Comparison of ENCODE assay signal across 10 mouse cellular contexts in the genomic region with DNA sequence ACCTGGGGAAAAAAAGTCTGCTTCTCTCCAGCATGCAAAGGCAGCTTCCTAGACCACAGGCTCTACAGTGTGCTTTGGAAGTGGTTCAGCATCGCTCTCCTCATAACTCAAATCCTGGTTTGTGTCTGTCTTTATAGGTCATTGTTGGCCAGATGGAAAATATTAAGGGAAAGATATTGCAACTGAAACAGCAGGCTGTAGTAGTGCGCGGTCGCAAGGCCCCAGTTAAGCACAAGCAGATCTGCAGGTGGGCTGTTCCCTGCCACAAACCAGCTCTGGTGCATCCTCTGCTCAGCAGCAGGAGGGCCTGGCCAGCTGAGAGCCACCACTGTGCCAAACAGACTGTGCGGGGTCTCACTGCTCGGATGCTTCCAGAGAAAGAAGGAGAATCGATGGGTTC.
A peak's percentile ranks its signal among the peaks of the same experiment; 100 is the strongest.
DNase-seq lines count a peak whose midpoint lies in the region; ATAC-seq lines count a peak whose summit lies in the region.
"Had no signal": no experiment of that assay in that cellular context is flagged by ENCODE, and none has a peak within 500 bp of the region (broad histone marks: within the 10 kb centered on the region; RNA-seq: fewer than 3 reads in every experiment).

No protein-coding gene starts in this region.

- H3K9ac ChIP-seq in embryonic facial prominence, embryonic 11.5 days (replicated peaks; ENCODE audit: low read length) = no peak overlapping the region
- H3K9ac ChIP-seq: heart, embryonic 12.5 days had no signal

- no peak overlapping the region; the same call in 1 of the 2 replicates for H3K27ac ChIP-seq in embryonic facial prominence, embryonic 11.5 days (replicated peaks; ENCODE audit: low read depth, low read length)

- peak; percentile 50 for DNase-seq in embryo, embryonic 11 days
- no peak for DNase-seq in embryo, embryonic 9.5 days (ENCODE audit: extremely low spot score)
- peak; percentile 48 for DNase-seq in NIH3T3 (ENCODE audit: low read depth)
- DNase-seq in embryonic facial prominence, embryonic 11.5 days (ENCODE audit: low spot score) = peak; percentile 59
- DNase-seq in layer of hippocampus, postnatal 14 days (ENCODE audit: low spot score in 2 of 2) = peak; percentile 36 to 49
- no peak for DNase-seq in yolk sac, embryonic 10.5 days (ENCODE audit: low spot score)
- no peak for DNase-seq in urinary bladder, postnatal 14 days (ENCODE audit: low spot score)
- no peak for DNase-seq in MN1 (ENCODE audit: low spot score)
- DNase-seq: lung, adult 2 months had no signal

- no peak overlapping the region for H3K4me3 ChIP-seq in embryonic facial prominence, embryonic 11.5 days (ENCODE audit: low read depth, low read length)
- H3K4me3 ChIP-seq: heart, embryonic 12.5 days had no signal

- 17% methylated on average over 7 of the region's 7 CpGs for WGBS in embryonic facial prominence, embryonic 11.5 days

- no peaks in the 10 kb centered on the region; the same call in 1 of the 2 replicates for H3K4me1 ChIP-seq in embryonic facial prominence, embryonic 11.5 days (ENCODE audit: control insufficient read depth, insufficient read depth, low read length)

- H3K27me3 ChIP-seq in embryonic facial prominence, embryonic 11.5 days (ENCODE audit: control insufficient read depth, insufficient read depth, low read length) = no peaks in the 10 kb centered on the region
- H3K27me3 ChIP-seq: heart, embryonic 12.5 days had no signal

- no peak for ATAC-seq in embryonic facial prominence, embryonic 11.5 days (replicated peaks; ENCODE audit: insufficient number of reproducible peaks, low FRiP score, low TSS enrichment, low read depth)

- H3K9me3 ChIP-seq in embryonic facial prominence, embryonic 11.5 days (replicated peaks; ENCODE audit: control insufficient read depth, low read length) = no peaks in the 10 kb centered on the region
- H3K9me3 ChIP-seq: heart, embryonic 12.5 days had no signal

- H3K36me3 ChIP-seq in embryonic facial prominence, embryonic 11.5 days (replicated peaks; ENCODE audit: control insufficient read depth, insufficient read depth, low read depth, low read length) = no peaks in the 10 kb centered on the region
- H3K36me3 ChIP-seq: heart, embryonic 12.5 days had no signal

- no peak overlapping the region for H3K4me2 ChIP-seq in embryonic facial prominence, embryonic 11.5 days (ENCODE audit: low read depth, low read length)
- H3K4me2 ChIP-seq: heart, embryonic 12.5 days had no signal

Comparison
In these comparisons a context has a peak if more than half of its experiments do, and no peak if none do; other contexts are left out.
1. DNase-seq: peak in embryo, embryonic 11 days (single experiment), NIH3T3 (single experiment), embryonic facial prominence, embryonic 11.5 days (single experiment) and layer of hippocampus, postnatal 14 days (2 of 2); none in embryo, embryonic 9.5 days (single experiment), yolk sac, embryonic 10.5 days (single experiment), urinary bladder, postnatal 14 days (single experiment) and MN1 (single experiment).